Mouse (Mus musculus): ENCODE data around the gene Mybph. TPM values are rescaled to one million over a fixed set of nuclear protein-coding genes. Genes with fewer than 3 reads are reported as not detected.
A peak's percentile ranks its signal among the peaks of the same experiment; 100 is the strongest.
"Not testable (repeated sequence)": the region's sequence is repeated elsewhere in the genome, so short reads cannot be mapped to it uniquely, and the experiment has no call there.

Gene Mybph
- polyA plus RNA-seq, 1 experiment from 2014 or later, result 0.64 TPM

DNA sequence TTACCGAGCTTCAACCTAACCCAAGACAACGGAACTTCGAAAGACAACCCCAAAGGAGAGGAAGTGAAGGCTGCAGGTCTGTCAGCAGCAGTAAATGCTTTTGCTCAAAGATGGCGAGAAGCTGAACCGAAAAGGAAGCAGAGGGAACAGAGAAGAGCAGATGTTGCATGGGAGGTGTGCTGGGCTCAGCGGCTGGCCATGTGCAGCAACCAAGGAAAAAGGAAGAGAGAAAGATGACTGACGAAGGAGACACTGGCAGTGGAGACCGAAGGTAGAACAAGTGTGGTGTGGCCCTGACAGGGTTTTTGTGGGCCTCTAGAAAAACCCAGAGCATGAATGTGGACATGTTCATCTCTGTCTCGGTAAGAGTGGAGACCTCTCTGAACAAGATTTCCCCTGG, 47.5 kb downstream of the Mybph start:
- 76% methylated on average over 9 of the region's 9 CpGs for WGBS
- H3K4me1 ChIP-seq (ENCODE audit: control insufficient read depth, insufficient read depth, low read length), result peaks cover 17% of the 10 kb centered on the region
- H3K9ac ChIP-seq (ENCODE audit: low read length), result no peak overlapping the region
- no peaks in the 10 kb centered on the region for H3K9me3 ChIP-seq (replicated peaks; ENCODE audit: control insufficient read depth, low read length)
- peaks cover 9% of the 10 kb centered on the region for H3K27me3 ChIP-seq (ENCODE audit: control insufficient read depth, insufficient read depth, low read length)
- no peak for ATAC-seq (replicated peaks; ENCODE audit: extremely low read depth, insufficient read depth, low FRiP score)
- H3K27ac ChIP-seq (ENCODE audit: low read length), result no peak overlapping the region
- H3K4me2 ChIP-seq (ENCODE audit: low read depth, low read length), result no peak overlapping the region
- no peaks in the 10 kb centered on the region for H3K36me3 ChIP-seq (ENCODE audit: control insufficient read depth, insufficient read depth)
- H3K4me3 ChIP-seq (ENCODE audit: low read length), result no peak overlapping the region

DNA sequence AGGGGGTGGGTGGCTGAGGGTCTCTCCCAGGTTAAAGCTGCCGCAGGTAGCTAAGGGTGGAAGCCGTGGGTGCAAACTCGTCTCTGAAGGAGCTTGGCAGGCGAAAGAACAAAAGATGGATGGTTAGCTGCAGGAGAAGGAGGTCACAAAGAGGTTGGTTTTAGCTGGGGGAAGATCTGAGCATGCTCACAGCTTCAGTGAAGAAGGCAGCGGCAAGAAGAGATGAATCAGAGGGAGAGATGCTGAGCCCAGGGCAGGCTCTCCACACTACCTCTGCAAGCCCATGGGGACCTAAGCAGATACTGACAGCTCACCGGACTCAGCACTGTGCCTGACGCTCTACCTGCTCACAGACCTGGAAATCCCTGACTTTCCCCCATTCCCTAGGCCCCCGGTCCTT, 48.0 kb downstream of the Mybph start:
- ATAC-seq (replicated peaks; ENCODE audit: extremely low read depth, insufficient read depth, low FRiP score), result no peak
- peaks cover 4% of the 10 kb centered on the region; the same call in 1 of the 2 replicates for H3K27me3 ChIP-seq (ENCODE audit: control insufficient read depth, insufficient read depth, low read length)
- no peak overlapping the region for H3K9ac ChIP-seq (ENCODE audit: low read length)
- H3K4me1 ChIP-seq (ENCODE audit: control insufficient read depth, insufficient read depth, low read length), result peaks cover 13% of the 10 kb centered on the region
- H3K4me2 ChIP-seq (ENCODE audit: low read depth, low read length), result no peak overlapping the region
- H3K9me3 ChIP-seq (replicated peaks; ENCODE audit: control insufficient read depth, low read length), result no peaks in the 10 kb centered on the region
- H3K4me3 ChIP-seq (ENCODE audit: low read length), result no peak overlapping the region
- H3K36me3 ChIP-seq (ENCODE audit: control insufficient read depth, insufficient read depth), result no peaks in the 10 kb centered on the region
- WGBS, result 74% methylated on average over 8 of the region's 8 CpGs
- H3K27ac ChIP-seq (ENCODE audit: low read length), result no peak overlapping the region

DNA sequence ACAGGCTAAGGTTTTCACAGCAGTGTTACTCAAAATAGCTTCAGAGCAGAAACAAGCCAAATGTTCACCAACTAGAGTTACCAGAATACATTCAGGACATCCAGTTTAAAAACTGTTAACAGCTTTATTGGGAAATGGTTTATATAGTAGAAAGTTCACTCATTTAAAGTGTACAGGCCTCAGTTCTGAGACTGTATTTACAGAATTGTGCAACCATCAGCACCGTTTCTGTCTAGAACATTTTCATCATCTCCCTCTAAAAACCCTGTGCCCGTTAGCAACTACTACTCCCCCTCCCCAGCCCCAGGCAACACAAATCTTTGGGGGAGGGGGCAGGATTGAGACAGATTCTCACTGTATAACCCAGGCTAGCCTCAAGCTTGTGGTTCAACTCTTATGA, 49.0 kb downstream of the Mybph start:
- H3K27ac ChIP-seq (ENCODE audit: low read length), result no peak overlapping the region
- no peak overlapping the region for H3K4me2 ChIP-seq (ENCODE audit: low read depth, low read length)
- no peak for ATAC-seq (replicated peaks; ENCODE audit: extremely low read depth, insufficient read depth, low FRiP score)
- WGBS, result 60% methylated on average over 2 of the region's 2 CpGs
- H3K4me1 ChIP-seq (ENCODE audit: control insufficient read depth, insufficient read depth, low read length), result peaks cover 13% of the 10 kb centered on the region
- H3K9ac ChIP-seq (ENCODE audit: low read length), result no peak overlapping the region
- H3K4me3 ChIP-seq (ENCODE audit: low read length), result no peak overlapping the region
- no peaks in the 10 kb centered on the region for H3K9me3 ChIP-seq (replicated peaks; ENCODE audit: control insufficient read depth, low read length)
- no peaks in the 10 kb centered on the region for H3K36me3 ChIP-seq (ENCODE audit: control insufficient read depth, insufficient read depth)
- H3K27me3 ChIP-seq (ENCODE audit: control insufficient read depth, insufficient read depth, low read length), result peaks cover 4% of the 10 kb centered on the region; the same call in 1 of the 2 replicates

DNA sequence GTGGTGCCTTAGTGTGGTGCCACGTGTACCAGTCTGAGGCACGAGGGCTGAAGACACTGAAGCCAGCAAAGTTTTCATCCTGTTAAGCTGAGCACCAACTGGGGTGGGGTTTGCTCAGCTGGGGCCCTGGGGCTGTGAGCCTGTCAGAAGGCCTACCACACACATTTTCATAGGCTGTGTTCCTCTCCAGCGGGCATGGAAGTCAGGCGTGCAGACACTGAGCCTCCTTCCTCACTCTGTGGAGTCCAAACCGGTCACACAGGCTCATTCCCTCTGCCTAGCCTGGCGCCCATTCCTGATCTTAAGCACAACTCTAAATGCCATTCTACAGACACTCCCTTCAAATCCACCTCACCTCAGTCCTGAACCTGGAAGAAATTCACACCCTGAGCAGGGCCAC, 50.3 kb downstream of the Mybph start:
- H3K27me3 ChIP-seq (ENCODE audit: control insufficient read depth, insufficient read depth, low read length), result peaks cover 4% of the 10 kb centered on the region; the same call in 1 of the 2 replicates
- peaks cover 12% of the 10 kb centered on the region for H3K4me1 ChIP-seq (ENCODE audit: control insufficient read depth, insufficient read depth, low read length)
- H3K9ac ChIP-seq (ENCODE audit: low read length), result no peak overlapping the region
- no peaks in the 10 kb centered on the region for H3K9me3 ChIP-seq (replicated peaks; ENCODE audit: control insufficient read depth, low read length)
- no peak overlapping the region for H3K4me3 ChIP-seq (ENCODE audit: low read length)
- 73% methylated on average over 6 of the region's 6 CpGs for WGBS
- H3K27ac ChIP-seq (ENCODE audit: low read length), result no peak overlapping the region
- H3K4me2 ChIP-seq (ENCODE audit: low read depth, low read length), result no peak overlapping the region
- no peak for ATAC-seq (replicated peaks; ENCODE audit: extremely low read depth, insufficient read depth, low FRiP score)
- no peaks in the 10 kb centered on the region for H3K36me3 ChIP-seq (ENCODE audit: control insufficient read depth, insufficient read depth)

DNA sequence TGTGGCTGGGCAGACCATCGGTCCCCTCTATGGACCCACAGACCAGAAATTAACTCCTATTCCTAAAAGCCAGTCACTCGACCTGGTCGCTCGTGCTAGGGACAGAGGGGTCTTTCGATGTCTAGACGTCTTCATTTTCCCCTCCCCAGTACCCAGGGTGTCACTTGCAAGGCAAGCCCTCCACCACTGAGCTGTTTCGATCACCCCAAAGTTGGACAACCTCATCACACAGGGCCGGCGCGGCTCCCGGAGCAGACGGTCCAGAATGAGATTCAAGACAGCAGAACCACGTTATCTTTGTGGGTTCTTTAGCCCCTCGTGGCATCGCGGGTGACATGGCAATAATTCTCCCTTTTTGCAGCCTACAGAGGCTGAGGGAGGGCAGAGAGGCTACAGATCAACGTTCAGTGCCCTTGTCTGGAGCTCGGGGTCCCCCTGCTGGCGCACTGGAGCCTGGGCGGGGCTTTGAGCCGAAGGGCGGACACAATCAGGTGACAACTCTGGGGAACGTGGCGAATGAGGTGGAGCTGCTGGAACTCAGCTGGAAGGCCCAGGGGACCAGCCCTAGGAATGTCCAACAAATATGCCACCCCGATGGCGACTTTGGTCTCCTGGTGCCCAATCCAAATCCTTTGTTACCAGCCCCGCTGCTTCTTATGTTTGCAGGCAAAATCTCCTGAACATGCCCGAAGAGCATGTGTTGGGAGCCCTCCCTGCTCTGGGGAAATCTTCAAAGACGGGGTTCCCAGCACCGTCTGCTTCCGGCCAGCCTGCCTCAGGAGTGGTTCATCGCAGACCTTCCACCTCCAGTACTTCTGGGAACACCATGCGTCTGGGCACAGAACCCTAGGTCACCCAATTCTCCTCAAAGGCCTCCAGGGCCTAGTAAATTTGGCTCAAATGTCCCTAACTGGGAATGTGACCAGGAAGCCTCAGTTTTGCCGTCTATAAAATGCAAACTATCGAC, 51.0 kb downstream of the Mybph start:
- Histone ChIP-seq H3K36me3 (ENCODE audit: control insufficient read depth, insufficient read depth) (no peaks in the 10 kb centered on the region), H3K4me3 (ENCODE audit: low read length) (no peak overlapping the region), H3K27ac (ENCODE audit: low read length) (no peak overlapping the region), H3K4me2 (ENCODE audit: low read depth, low read length) (peak overlapping the region; percentile 52), H3K4me1 (ENCODE audit: control insufficient read depth, insufficient read depth, low read length) (peaks cover 10% of the 10 kb centered on the region), H3K9me3 (replicated peaks; ENCODE audit: control insufficient read depth, low read length) (no peaks in the 10 kb centered on the region), H3K9ac (ENCODE audit: low read length) (peak overlapping the region; percentile 59), H3K27me3 (ENCODE audit: control insufficient read depth, insufficient read depth, low read length) (peaks cover 4% of the 10 kb centered on the region; the same call in 1 of the 2 replicates)
- 18% methylated on average over 35 of the region's 35 CpGs for WGBS
- peak; percentile 84 for ATAC-seq (replicated peaks; ENCODE audit: extremely low read depth, insufficient read depth, low FRiP score)

DNA sequence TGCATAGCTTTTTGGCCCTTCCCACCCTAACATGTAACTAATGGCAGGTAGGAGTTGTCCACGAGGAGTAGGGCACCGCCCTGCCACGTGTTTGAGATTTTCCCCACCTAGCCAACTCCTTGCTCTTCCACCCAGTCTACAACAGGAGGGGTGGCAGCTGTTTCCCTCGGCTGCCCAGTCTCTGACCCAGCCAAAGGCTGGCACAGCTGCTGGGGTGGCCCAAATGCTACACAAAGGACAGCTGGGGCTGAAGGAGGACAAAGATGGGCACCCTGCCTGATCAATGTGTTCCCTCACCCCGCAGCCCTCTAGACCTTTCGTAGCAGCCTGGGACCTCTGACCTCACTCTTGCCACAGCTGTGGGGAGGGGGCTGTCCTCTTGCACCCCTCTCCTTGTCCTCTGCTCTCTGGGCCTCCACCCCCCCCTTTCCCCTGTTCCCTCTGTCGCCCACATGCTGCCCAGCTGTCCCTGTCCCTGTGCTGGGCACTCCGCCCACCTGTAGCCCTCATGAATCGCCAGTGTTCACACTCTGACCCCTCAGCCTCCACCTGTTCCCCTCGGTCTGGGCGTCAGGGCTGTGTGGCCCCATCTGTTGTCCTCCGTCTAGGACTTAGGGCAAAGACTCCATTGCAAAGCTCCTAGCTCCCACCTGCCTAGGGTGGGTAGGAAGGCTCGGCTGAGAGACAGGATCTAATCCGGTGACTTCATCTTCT, 51.9 kb downstream of the Mybph start:
- H3K27me3 ChIP-seq (ENCODE audit: control insufficient read depth, insufficient read depth, low read length), result peaks cover 4% of the 10 kb centered on the region; the same call in 1 of the 2 replicates
- no peaks in the 10 kb centered on the region for H3K9me3 ChIP-seq (replicated peaks; ENCODE audit: control insufficient read depth, low read length)
- 82% methylated on average over 14 of the region's 14 CpGs for WGBS
- no peak overlapping the region for H3K4me2 ChIP-seq (ENCODE audit: low read depth, low read length)
- no peaks in the 10 kb centered on the region for H3K36me3 ChIP-seq (ENCODE audit: control insufficient read depth, insufficient read depth)
- ATAC-seq (replicated peaks; ENCODE audit: extremely low read depth, insufficient read depth, low FRiP score), result no peak
- H3K4me1 ChIP-seq (ENCODE audit: control insufficient read depth, insufficient read depth, low read length), result peaks cover 10% of the 10 kb centered on the region
- no peak overlapping the region for H3K4me3 ChIP-seq (ENCODE audit: low read length)
- no peak overlapping the region for H3K27ac ChIP-seq (ENCODE audit: low read length)
- no peak overlapping the region for H3K9ac ChIP-seq (ENCODE audit: low read length)

DNA sequence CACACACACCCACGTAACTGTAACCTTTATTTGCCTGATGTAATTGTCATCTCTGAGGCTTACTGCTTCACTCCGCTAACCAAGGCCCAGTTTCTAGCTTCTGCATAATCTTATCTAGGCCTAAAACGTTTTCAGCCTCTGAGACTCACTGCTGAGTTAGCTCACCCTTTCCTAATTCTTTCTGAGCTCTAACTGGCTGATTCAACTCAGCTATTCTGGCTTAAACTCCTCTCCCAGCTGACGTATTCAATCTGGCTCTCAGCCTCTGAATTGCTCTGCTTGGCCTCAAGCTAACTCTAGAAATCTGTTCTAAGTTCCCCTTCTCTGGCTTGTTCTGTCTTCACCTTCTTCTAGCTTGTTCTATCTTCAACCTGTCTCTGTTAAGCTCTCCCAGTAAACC, 53.3 kb downstream of the Mybph start:
- H3K36me3 ChIP-seq (ENCODE audit: control insufficient read depth, insufficient read depth), result no peaks in the 10 kb centered on the region
- H3K4me2 ChIP-seq (ENCODE audit: low read depth, low read length), result no peak overlapping the region
- H3K27ac ChIP-seq (ENCODE audit: low read length), result 0 out of 2 replicates have a peak overlapping the region, but pooled peaks have one; percentile 29
- WGBS, result 48% methylated on average over 4 of the region's 4 CpGs
- H3K9ac ChIP-seq (ENCODE audit: low read length), result no peak overlapping the region
- no peak for ATAC-seq (replicated peaks; ENCODE audit: extremely low read depth, insufficient read depth, low FRiP score)
- peaks cover 10% of the 10 kb centered on the region for H3K4me1 ChIP-seq (ENCODE audit: control insufficient read depth, insufficient read depth, low read length)
- peaks cover 4% of the 10 kb centered on the region; the same call in 1 of the 2 replicates for H3K27me3 ChIP-seq (ENCODE audit: control insufficient read depth, insufficient read depth, low read length)
- no peaks in the 10 kb centered on the region for H3K9me3 ChIP-seq (replicated peaks; ENCODE audit: control insufficient read depth, low read length)
- no peak overlapping the region for H3K4me3 ChIP-seq (ENCODE audit: low read length)

DNA sequence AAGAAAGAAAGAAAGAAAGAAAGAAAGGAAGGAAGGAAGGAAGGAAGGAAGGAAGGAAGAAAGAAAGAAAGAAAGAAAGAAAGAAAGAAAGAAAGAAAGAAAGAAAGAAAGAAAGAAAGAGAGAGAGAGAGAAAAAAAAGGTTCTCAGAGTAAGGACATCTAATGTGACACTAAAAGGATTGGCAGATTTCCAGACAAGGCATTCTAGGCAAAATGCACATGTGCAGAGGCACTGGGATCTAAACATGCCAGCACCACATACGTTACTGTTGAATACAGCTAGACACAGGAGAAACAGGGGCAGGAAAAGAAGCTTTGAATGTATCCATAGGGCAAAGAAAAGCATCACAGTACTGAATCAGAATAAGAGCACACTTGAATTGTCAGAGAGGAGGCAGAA, 56.4 kb downstream of the Mybph start:
- H3K9me3 ChIP-seq (replicated peaks; ENCODE audit: control insufficient read depth, low read length); H3K27me3 ChIP-seq (ENCODE audit: control insufficient read depth, insufficient read depth, low read length); ATAC-seq (replicated peaks; ENCODE audit: extremely low read depth, insufficient read depth, low FRiP score); H3K9ac ChIP-seq (ENCODE audit: low read length); H3K4me3 ChIP-seq (ENCODE audit: low read length); H3K4me2 ChIP-seq (ENCODE audit: low read depth, low read length); H3K36me3 ChIP-seq (ENCODE audit: control insufficient read depth, insufficient read depth); H3K27ac ChIP-seq (ENCODE audit: low read length); H3K4me1 ChIP-seq (ENCODE audit: control insufficient read depth, insufficient read depth, low read length): not testable (repeated sequence)
- WGBS, result 61% methylated on average over 1 of the region's 1 CpGs

Measured in heart, embryonic 16.5 days (tissue).